Mouse (Mus musculus): ENCODE measurements around the gene Klhl30.

- TF ChIP-seq POLR2A (IDR thresholded peaks at IDR 0.05; ENCODE audit: borderline replicate concordance, extremely low read depth, insufficient read depth, insufficient read length, poor library complexity, severe bottlenecking): no peak
- TF ChIP-seq CTCF (IDR thresholded peaks at IDR 0.05; ENCODE audit: borderline replicate concordance, extremely low read depth, insufficient read depth, insufficient read length): no peak
Measured at GRCm38 (mm10) chr1:91411631-91412285, 60.9 kb downstream of the Klhl30 start.
